Mouse (Mus musculus): ENCODE data around the gene Pola2. TPM values are rescaled to one million over a fixed set of nuclear protein-coding genes. Genes with fewer than 3 reads are reported as not detected.
A peak's percentile ranks its signal among the peaks of the same experiment; 100 is the strongest.

Gene Pola2
- 83.7 and 110 TPM in 2 replicates for polyA plus RNA-seq (2016; fragmentation: Nextera tagmentation; extraction: Ambion mirVana)

DNA sequence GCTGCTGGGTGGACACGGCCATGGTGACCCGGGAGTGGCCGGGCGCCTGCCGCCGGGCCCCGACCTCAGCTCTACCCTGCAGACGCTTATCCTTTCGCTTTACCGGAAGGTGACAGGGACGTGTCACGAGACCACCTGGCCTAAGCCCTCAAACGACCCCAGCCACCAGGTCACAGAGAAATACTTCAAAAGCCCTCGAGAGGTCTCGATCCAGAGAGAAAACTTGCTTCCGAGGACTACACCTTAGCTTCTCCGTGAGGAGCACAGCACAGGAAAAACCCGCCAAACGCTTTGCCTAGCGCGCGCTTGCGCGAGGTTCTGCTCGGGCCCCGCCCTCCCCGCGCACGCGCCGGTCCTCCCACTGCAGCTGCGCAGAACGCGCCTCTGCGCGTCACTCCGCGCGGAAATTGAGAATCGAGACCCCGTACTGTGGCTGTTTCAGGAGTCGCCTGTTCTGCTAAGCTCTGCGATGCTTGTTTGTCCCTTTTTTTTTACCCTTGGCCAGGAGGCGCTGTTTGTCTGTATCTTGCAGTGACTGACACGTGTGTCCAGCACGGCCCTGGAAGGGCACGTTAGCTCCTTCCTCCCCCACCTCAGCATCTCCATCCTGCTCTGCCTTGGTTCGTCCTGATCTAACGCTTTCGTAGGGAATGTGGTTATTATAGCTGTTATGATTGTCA is at the start of gene Pola2:
Pola2 (minus strand) TSS at position 320 of the 680 bp plus-strand sequence.
- H3K4me3 ChIP-seq: peak within 1 kb of the TSS; percentile 84
- peak within 1 kb of the TSS; percentile 91 for H3K27ac ChIP-seq
- H3K9me3 ChIP-seq: no peaks in the 10 kb centered on the region
- peaks cover 40% of the 10 kb centered on the region for H3K4me1 ChIP-seq (replicated peaks)
- WGBS: under 1% methylated on average over 50 of the region's 50 CpGs
- peaks cover 27% of the 10 kb centered on the region for H3K36me3 ChIP-seq
- peak; percentile 89 for DNase-seq (ENCODE audit: low spot score)
- H3K27me3 ChIP-seq (ENCODE audit: insufficient read depth, poor library complexity, severe bottlenecking): no peaks in the 10 kb centered on the region

DNA sequence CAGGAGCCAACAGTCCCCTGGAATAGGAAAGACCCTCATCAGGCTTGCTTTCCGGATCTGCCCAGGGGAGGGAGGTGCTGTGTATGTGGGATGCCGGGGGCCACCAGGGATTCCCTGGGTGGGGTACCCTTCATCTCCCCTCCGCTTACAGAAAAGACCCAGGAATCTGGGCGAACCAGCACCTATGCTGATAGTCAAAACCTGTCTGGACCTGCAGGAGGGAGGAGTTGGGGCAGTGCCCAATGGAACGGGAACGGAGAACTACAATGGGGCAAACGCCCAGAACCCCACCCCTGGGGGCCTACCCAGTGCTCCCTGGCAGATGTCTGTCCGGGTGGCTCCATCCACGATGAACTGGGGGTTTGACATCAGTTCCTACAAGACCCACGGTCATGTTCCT is 49.7 kb upstream of the Pola2 start:
- no peak for DNase-seq (ENCODE audit: low spot score)
- H3K27ac ChIP-seq: no peak overlapping the region
- H3K9me3 ChIP-seq: no peaks in the 10 kb centered on the region
- no peak overlapping the region for H3K4me3 ChIP-seq
- WGBS: 89% methylated on average over 10 of the region's 10 CpGs
- H3K4me1 ChIP-seq (replicated peaks): peaks cover 35% of the 10 kb centered on the region
- H3K36me3 ChIP-seq: no peaks in the 10 kb centered on the region
- peaks cover 45% of the 10 kb centered on the region for H3K27me3 ChIP-seq (ENCODE audit: insufficient read depth, poor library complexity, severe bottlenecking)

DNA sequence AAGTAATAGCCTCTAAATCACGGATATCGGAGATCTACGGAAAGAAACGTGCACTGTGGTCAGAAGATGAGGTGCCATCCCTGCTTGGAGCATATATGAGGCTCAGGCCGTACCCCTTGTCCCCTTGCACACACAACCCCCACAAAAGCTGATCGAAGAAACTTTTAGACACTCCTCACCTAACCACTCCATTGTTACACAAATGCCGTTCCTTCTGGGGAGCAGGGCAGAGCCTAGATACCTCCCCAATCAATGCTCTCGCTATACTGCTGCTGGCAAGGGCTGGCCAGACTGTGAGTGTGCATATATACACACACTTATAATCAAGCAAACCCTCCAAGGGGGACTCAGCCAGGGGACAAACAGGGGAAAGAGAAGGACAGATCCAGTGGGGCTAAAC is 45.1 kb upstream of the Pola2 start:
- WGBS: 66% methylated on average over 8 of the region's 8 CpGs
- DNase-seq (ENCODE audit: low spot score): no peak

DNA sequence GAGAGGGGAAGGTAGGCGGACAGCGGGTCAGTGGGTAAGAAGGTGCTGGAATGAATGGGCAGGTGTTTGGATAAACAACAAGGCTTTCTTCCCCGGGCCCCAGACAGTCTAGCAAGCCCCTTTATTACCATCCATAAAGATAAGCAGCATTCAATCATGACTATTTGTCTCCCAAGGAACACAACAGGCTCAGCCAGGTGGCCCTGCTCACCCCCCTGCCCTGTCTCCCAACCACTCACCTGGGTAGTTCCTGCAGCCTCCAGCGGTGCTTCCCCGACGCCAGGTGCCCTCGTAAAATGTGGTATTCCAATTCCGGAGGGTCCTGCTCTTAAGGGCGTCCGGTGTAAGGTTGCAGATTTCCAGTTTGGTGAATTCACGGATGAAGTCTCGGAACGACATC is 43.0 kb upstream of the Pola2 start:
- H3K27ac ChIP-seq: no peak overlapping the region
- no peak for DNase-seq (ENCODE audit: low spot score)
- whole genome bisulfite sequencing: 89% methylated on average over 13 of the region's 13 CpGs
- no peaks in the 10 kb centered on the region for H3K27me3 ChIP-seq (ENCODE audit: insufficient read depth, poor library complexity, severe bottlenecking)
- H3K9me3 ChIP-seq: no peaks in the 10 kb centered on the region
- H3K36me3 ChIP-seq: no peaks in the 10 kb centered on the region
- 0 out of 2 replicates have a peak, but pooled peaks cover 3% of the 10 kb centered on the region for H3K4me1 ChIP-seq (replicated peaks)
- H3K4me3 ChIP-seq: no peak overlapping the region

More for the DNA sequence above, 45.1 kb upstream of the Pola2 start:
- H3K36me3 ChIP-seq: no peaks in the 10 kb centered on the region
- no peak overlapping the region for H3K4me3 ChIP-seq
- 0 out of 2 replicates have a peak, but pooled peaks cover 12% of the 10 kb centered on the region for H3K4me1 ChIP-seq (replicated peaks)
- no peak overlapping the region for H3K27ac ChIP-seq
- peaks cover 10% of the 10 kb centered on the region for H3K27me3 ChIP-seq (ENCODE audit: insufficient read depth, poor library complexity, severe bottlenecking)
- H3K9me3 ChIP-seq: no peaks in the 10 kb centered on the region

DNA sequence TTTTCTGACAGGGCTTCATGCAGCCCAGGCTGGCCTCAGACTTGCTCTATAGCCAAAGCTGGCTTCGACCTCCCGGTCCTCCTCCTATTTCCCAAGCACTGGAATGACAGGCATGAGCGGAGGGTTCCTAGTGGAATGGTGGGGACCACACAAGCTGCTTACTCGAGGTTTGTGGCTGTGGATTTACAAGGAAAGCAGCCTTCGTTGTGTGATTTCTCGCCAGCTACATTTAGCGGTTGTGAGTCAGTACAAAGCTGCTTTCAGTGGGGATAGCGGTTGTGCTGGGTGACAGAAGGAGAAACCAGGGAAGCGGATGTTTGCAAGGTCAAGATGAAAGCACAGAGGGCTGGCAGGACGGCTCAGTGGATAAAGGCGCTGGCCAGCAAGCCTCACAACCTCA is 41.5 kb upstream of the Pola2 start:
- no peak for DNase-seq (ENCODE audit: low spot score)
- H3K27ac ChIP-seq: no peak overlapping the region
- H3K4me3 ChIP-seq: no peak overlapping the region
- no peaks in the 10 kb centered on the region for H3K36me3 ChIP-seq
- H3K27me3 ChIP-seq (ENCODE audit: insufficient read depth, poor library complexity, severe bottlenecking): no peaks in the 10 kb centered on the region
- H3K4me1 ChIP-seq (replicated peaks): no peaks in the 10 kb centered on the region
- no peaks in the 10 kb centered on the region for H3K9me3 ChIP-seq
- WGBS: 72% methylated on average over 11 of the region's 11 CpGs

DNA sequence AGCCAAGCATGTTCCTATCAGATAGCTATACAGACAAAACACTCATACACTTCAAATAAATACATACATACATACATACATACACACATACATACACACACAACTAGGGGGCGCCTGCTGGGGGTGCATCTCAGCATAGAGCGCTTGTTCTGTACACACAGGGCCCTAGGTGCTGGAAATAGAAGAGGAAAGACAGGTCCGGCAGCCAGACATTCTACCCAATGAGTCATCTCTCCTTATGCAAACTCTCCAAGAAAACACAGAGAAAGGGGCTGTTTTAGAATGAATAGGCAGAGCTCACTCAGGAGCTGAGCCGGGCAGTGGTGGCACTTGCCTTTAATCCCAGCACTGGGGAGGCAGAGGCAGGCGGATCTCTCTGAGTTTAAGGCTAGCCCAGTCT is 36.0 kb upstream of the Pola2 start:
- WGBS: 81% methylated on average over 5 of the region's 5 CpGs
- Histone ChIP-seq H3K9me3 (no peaks in the 10 kb centered on the region), H3K4me1 (replicated peaks) (no peaks in the 10 kb centered on the region)

DNA sequence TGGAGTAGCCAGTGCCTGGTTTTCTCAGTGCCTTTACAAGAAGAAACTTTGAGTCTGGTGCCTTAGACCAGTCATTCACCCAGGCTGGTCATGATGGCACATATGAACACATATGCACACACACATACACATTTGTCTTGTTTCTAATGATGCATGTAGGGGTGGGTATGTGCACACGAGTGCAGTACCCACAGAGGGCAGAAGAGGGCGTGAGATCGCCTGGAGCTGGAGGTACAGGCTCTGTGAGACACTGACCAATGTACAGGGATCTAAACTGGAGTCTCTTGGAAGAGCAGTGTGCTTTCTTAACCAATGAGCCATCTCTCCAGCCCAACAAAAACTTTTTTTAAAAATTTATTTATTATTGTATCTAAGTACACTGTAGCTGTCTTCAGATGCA is 34.2 kb upstream of the Pola2 start:
- WGBS: 86% methylated on average over 3 of the region's 3 CpGs
- no peak for DNase-seq (ENCODE audit: low spot score)
- Histone ChIP-seq H3K4me3 (no peak overlapping the region), H3K9me3 (no peaks in the 10 kb centered on the region), H3K36me3 (no peaks in the 10 kb centered on the region), H3K27ac (no peak overlapping the region), H3K27me3 (ENCODE audit: insufficient read depth, poor library complexity, severe bottlenecking) (no peaks in the 10 kb centered on the region), H3K4me1 (replicated peaks) (no peaks in the 10 kb centered on the region)

More for the DNA sequence above, 36.0 kb upstream of the Pola2 start:
- H3K4me3 ChIP-seq: no peak overlapping the region
- H3K27me3 ChIP-seq (ENCODE audit: insufficient read depth, poor library complexity, severe bottlenecking): no peaks in the 10 kb centered on the region
- no peak for DNase-seq (ENCODE audit: low spot score)
- no peak overlapping the region for H3K27ac ChIP-seq
- H3K36me3 ChIP-seq: no peaks in the 10 kb centered on the region

DNA sequence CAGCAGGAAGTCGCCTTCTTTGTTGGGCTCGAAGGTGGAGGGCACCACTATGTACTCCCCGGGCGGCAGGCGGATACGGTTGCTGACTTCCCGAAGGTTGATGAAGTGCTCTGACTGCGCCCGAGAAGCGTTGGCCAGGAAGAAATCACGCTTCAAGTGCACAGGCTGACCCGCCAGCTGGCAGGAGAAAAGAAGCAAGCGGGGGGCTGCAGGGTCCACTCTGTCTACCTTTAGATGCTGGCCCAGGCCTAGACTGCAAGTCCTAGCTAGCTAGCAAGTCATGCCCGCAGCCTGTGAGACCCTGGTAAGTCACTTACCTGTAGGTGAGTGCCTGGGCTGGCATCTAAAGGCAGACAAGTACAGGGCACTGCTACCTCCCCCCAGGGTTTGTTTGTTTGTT is 30.7 kb upstream of the Pola2 start:
- Histone ChIP-seq H3K36me3 (no peaks in the 10 kb centered on the region), H3K4me1 (replicated peaks) (peaks cover under 1% of the 10 kb centered on the region; the same call in 1 of the 2 replicates), H3K27me3 (ENCODE audit: insufficient read depth, poor library complexity, severe bottlenecking) (no peaks in the 10 kb centered on the region), H3K27ac (no peak overlapping the region; the same call in 1 of the 2 replicates), H3K9me3 (no peaks in the 10 kb centered on the region), H3K4me3 (no peak overlapping the region)
- WGBS: 87% methylated on average over 14 of the region's 14 CpGs
- no peak for DNase-seq (ENCODE audit: low spot score)

DNA sequence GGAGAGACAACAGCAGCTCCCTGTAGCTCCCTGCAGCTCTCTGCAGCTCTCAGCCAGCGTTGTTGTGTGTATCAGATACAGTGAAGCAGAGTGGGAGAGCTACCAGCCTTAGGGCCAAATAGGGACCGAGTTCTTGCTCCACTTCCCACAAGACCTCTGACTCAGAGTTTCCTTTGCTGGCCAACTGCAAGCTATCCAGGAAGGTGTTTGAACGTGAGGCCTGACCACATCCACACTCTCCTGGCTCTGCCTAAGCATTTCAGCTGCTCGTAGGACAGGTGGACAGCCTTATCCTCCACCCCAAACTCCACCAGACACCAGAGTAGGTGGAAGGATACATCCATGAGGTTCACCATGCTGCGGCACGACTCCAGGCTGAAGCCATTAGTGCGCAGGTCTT is 28.0 kb upstream of the Pola2 start:
- Histone ChIP-seq H3K27me3 (ENCODE audit: insufficient read depth, poor library complexity, severe bottlenecking) (no peaks in the 10 kb centered on the region), H3K27ac (0 out of 2 replicates have a peak overlapping the region, but pooled peaks have one; percentile 12), H3K4me1 (replicated peaks) (peaks cover 17% of the 10 kb centered on the region), H3K4me3 (no peak overlapping the region), H3K36me3 (no peaks in the 10 kb centered on the region), H3K9me3 (no peaks in the 10 kb centered on the region)
- DNase-seq (ENCODE audit: low spot score): no peak
- WGBS: 86% methylated on average over 7 of the region's 7 CpGs

DNA sequence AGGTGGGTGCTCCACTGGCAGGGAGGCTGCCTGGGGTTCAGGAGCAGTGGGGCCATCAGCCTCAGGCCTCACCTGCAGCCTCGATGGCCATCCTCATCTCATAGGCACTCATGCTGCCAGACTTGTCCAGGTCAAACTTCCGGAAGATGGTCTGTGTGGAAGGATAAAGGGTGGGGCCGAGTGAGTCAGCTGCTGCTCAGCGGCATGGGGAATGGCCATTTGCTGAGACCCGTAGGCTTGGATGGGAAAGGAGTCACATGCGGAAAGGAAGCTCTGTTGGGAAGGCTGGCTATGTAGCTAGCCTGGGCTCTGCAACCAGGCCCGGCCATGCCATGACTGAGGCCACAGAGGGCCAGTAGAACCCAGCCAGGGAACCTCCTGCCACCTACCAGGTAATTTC is 27.5 kb upstream of the Pola2 start:
- Histone ChIP-seq H3K27ac (no peak overlapping the region), H3K36me3 (no peaks in the 10 kb centered on the region), H3K27me3 (ENCODE audit: insufficient read depth, poor library complexity, severe bottlenecking) (no peaks in the 10 kb centered on the region), H3K9me3 (no peaks in the 10 kb centered on the region), H3K4me1 (replicated peaks) (peaks cover 17% of the 10 kb centered on the region), H3K4me3 (no peak overlapping the region)
- WGBS: 86% methylated on average over 7 of the region's 7 CpGs
- DNase-seq (ENCODE audit: low spot score): no peak

DNA sequence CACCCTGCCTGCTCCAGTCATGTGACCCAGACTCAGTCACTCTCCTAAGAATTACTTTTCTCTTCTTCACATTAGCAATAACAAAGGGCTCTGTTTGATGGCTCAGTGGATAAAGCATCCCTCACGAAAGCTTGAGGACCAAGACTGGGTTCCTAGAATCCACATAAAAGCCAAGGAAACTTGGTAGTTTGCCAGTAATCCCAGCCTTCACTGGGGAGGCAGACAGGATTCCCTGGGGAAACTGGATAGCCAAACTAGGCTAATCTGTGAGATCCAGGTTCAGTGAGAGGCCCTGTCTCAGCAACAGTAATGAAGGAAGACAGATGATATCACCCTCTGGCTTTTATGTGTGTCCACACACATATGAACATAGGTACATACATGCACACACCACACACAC is 26.9 kb upstream of the Pola2 start:
- Histone ChIP-seq H3K36me3 (no peaks in the 10 kb centered on the region), H3K9me3 (no peaks in the 10 kb centered on the region), H3K27me3 (ENCODE audit: insufficient read depth, poor library complexity, severe bottlenecking) (no peaks in the 10 kb centered on the region), H3K27ac (no peak overlapping the region), H3K4me1 (replicated peaks) (peaks cover 22% of the 10 kb centered on the region), H3K4me3 (no peak overlapping the region)
- 68% methylated on average over 1 of the region's 1 CpGs for WGBS
- no peak for DNase-seq (ENCODE audit: low spot score)

DNA sequence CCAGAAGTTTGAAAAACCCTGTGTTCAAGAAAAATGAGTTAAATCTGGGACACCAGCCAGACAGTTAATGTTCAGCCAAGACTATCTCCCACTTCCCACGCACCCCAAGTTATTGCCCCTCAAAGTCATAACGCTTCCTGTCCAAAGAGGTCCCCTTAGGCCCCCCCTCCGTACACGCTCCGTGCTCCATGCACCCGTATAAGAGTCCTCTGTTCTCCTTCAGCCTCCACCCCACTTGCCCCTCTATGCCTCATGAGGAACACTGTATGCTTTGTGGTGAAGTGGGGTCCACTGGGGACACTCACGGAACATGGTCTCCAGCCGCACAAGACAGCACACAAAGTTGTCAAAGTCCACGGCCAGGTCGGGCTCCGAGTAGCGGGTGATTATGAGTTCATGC is 26.0 kb upstream of the Pola2 start:
- H3K27me3 ChIP-seq (ENCODE audit: insufficient read depth, poor library complexity, severe bottlenecking): no peaks in the 10 kb centered on the region
- WGBS: 96% methylated on average over 12 of the region's 12 CpGs

DNA sequence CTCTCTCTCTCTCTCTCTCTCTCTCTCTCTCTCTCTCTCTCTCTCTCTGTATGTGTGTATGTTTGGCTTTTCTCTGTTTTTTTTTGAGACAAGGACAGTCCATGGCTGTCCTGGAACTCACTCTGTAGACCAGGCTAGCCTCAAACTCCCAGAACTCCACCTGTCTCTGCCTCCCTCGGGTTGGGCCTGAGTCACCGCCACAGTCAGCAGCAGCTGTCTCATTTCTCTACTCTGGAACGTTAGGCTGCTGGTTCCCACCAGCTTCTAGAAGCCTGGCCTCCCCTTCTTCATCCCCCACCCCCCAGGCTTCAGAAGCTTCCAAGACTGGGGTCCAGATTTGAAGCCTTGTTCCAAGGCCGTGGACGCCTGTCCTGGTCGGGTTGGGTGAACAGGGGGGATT is 25.6 kb upstream of the Pola2 start:
- Histone ChIP-seq H3K9me3 (no peaks in the 10 kb centered on the region), H3K36me3 (no peaks in the 10 kb centered on the region), H3K4me3 (peak overlapping the region; percentile 39; the same call in 1 of the 2 replicates), H3K27ac (peak overlapping the region; percentile 90), H3K27me3 (ENCODE audit: insufficient read depth, poor library complexity, severe bottlenecking) (no peaks in the 10 kb centered on the region), H3K4me1 (replicated peaks) (peaks cover 27% of the 10 kb centered on the region)
- DNase-seq (ENCODE audit: low spot score): no peak
- 69% methylated on average over 6 of the region's 6 CpGs for WGBS

More for the DNA sequence above, 26.0 kb upstream of the Pola2 start:
- DNase-seq (ENCODE audit: low spot score): no peak
- Histone ChIP-seq H3K27ac (peak overlapping the region; percentile 90; the same call in 1 of the 2 replicates), H3K36me3 (no peaks in the 10 kb centered on the region), H3K4me3 (no peak overlapping the region), H3K9me3 (no peaks in the 10 kb centered on the region), H3K4me1 (replicated peaks) (peaks cover 27% of the 10 kb centered on the region)
